Mouse (Mus musculus) embryonic facial prominence, embryonic 15.5 days (tissue): ENCODE measurements at regions not wholly inside any gene's neighbourhood (a gene's known extent, or its start where the extent isn't known, plus 50 kb on each side); places are given as distances from the start of the nearest gene placed in this dataset.
A peak's percentile ranks its signal among the peaks of the same experiment; 100 is the strongest.

Experiments
- ATAC-seq: fragments of 200-750 bp; cut with Nextera tagmentation; 2 replicates; pipeline ENCODE4 v1.8.0; 2017; ENCODE audit warnings: low read depth, moderate TSS enrichment; ENCODE audit not compliant: insufficient number of reproducible peaks, low FRiP score, low TSS enrichment
- H3K27ac ChIP-seq: fragments of 300-500 bp; sonication (generic); replicated peaks from 2 replicates; pipeline ENCODE4 v1.5.1; 2015; ENCODE audit warnings: mild to moderate bottlenecking, inconsistent platforms
- H3K27me3 ChIP-seq: fragments of 300-500 bp; sonication (generic); 2 replicates; pipeline ENCODE4 v1.6.1; 2015; ENCODE audit warnings: inconsistent platforms
- H3K36me3 ChIP-seq: fragments of 300-500 bp; sonication (generic); 2 replicates; pipeline ENCODE4 v1.6.1; 2015; ENCODE audit warnings: mild to moderate bottlenecking, inconsistent platforms
- H3K4me1 ChIP-seq: fragments of 300-500 bp; sonication (generic); 2 replicates; pipeline ENCODE4 v1.6.1; 2015; ENCODE audit warnings: inconsistent platforms
- H3K4me2 ChIP-seq: fragments of 300-500 bp; sonication (generic); replicated peaks from 2 replicates; pipeline ENCODE4 v1.6.1; 2015; ENCODE audit warnings: mild to moderate bottlenecking, inconsistent platforms
- H3K4me3 ChIP-seq: fragments of 300-500 bp; sonication (generic); replicated peaks from 2 replicates; pipeline ENCODE4 v1.5.1; 2015; ENCODE audit warnings: mild to moderate bottlenecking, inconsistent platforms
- H3K9ac ChIP-seq: fragments of 300-500 bp; sonication (generic); 2 replicates; pipeline ENCODE4 v1.6.1; 2015; ENCODE audit warnings: inconsistent platforms
- H3K9me3 ChIP-seq: fragments of 300-500 bp; sonication (generic); replicated peaks from 2 replicates; pipeline ENCODE4 v1.6.1; 2016; ENCODE audit warnings: inconsistent platforms
- WGBS: fragments of 180-500 bp; shearing (Covaris S2); methylation state at CpG from one replicate; pipeline ENCODE4 v1.1.7; 2015; 5-methylcytosine and 5-hydroxymethylcytosine counted together

DNA sequence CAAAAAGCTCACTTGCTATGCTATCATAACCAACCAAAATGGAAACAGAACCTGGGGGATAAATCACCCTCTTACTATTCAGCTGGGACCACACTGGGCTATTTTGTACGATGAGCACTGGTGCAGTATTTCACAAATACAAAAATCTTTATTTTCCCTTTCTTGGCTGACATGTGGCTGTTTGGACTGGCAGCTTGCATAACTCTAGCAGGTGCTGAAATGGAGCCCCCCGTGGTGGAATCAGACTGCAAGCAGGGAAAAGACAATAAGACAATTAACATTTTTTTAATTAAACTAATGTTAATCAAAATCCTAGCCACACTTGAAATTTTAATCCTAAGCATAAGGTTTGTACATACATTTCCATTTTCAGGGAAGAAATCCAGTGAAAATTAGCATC is 196.4 kb upstream of the Irx5 start:
- H3K9ac ChIP-seq: no peak overlapping the region
- no peaks in the 10 kb centered on the region for H3K36me3 ChIP-seq
- no peaks in the 10 kb centered on the region for H3K9me3 ChIP-seq
- WGBS: 46% methylated on average over 2 of the region's 2 CpGs
- H3K27ac ChIP-seq: no peak overlapping the region
- H3K27me3 ChIP-seq: no peaks in the 10 kb centered on the region
- H3K4me2 ChIP-seq: no peak overlapping the region
- no peaks in the 10 kb centered on the region for H3K4me1 ChIP-seq
- H3K4me3 ChIP-seq: no peak overlapping the region
- ATAC-seq: no peak

DNA sequence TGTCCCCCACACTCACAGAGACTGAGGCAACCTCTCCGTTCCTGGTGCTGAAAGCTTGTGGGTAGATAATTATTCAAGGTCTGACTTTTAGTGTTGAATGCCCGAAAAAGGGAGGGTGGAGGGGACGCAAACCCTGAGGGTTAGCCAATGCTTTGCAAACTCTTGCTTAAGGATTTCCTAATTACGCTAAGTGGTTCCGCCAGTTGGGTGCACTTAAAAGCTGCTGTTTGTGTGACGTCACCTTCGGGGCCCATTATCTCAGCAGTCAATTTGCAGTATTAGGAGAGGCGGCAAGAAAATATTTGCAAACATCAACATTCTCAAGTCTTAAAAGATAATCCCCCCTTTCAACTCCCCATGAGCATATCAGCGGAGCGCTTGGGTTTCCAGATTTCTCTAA is 199.2 kb upstream of the Irx5 start:
- H3K27me3 ChIP-seq: no peaks in the 10 kb centered on the region
- ATAC-seq: no peak
- 39% methylated on average over 10 of the region's 10 CpGs for WGBS

DNA sequence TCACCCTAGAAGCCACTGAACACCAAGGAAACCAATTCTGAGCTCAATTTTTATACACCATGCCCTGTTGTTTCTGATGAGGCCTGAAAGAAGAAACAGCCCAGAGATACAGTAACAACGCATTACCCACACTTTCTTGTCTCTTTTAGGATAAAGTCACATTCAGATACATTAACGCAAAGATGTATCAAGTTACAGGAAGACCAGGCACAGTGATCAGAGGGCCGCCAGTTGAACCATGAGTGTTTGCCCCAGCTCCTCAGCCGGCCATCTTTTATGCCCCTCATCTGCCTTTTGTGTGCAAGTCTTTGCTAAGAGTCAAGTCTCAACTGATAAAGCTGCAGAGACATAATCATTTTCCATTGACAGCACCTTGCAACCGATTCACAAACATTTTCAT is 204.9 kb upstream of the Irx5 start:
- Histone ChIP-seq H3K9ac (no peak overlapping the region), H3K9me3 (no peaks in the 10 kb centered on the region), H3K27me3 (no peaks in the 10 kb centered on the region), H3K4me2 (no peak overlapping the region), H3K27ac (no peak overlapping the region), H3K36me3 (no peaks in the 10 kb centered on the region), H3K4me1 (no peaks in the 10 kb centered on the region), H3K4me3 (no peak overlapping the region)
- 78% methylated on average over 5 of the region's 5 CpGs for WGBS
- ATAC-seq: no peak

More for the DNA sequence above, 199.2 kb upstream of the Irx5 start:
- H3K4me2 ChIP-seq: no peak overlapping the region
- no peaks in the 10 kb centered on the region for H3K9me3 ChIP-seq
- H3K27ac ChIP-seq: no peak overlapping the region
- no peaks in the 10 kb centered on the region for H3K36me3 ChIP-seq
- no peak overlapping the region for H3K4me3 ChIP-seq
- no peaks in the 10 kb centered on the region for H3K4me1 ChIP-seq
- H3K9ac ChIP-seq: no peak overlapping the region

DNA sequence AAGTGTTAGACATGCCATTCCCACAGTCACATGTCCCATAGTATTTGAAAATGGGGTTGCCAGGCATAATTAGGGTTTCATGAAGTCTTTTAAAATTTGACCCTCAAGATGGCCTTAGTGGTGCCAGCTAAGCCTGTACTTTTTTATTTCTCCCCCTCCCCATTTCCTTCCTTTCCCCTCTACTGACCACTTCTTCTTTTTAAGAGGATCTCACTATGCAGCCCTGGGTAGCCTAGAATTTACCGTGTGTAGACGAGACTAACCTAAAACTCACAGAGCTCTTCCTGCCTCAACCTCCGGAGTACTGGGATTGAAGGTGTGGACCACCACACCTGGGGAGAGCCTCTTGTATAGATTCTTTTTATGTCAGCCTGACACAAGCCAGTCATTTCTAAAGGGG is 209.8 kb upstream of the Irx5 start:
- no peaks in the 10 kb centered on the region for H3K27me3 ChIP-seq
- 92% methylated on average over 3 of the region's 3 CpGs for WGBS
- H3K4me1 ChIP-seq: no peaks in the 10 kb centered on the region
- no peaks in the 10 kb centered on the region for H3K36me3 ChIP-seq
- no peak overlapping the region for H3K27ac ChIP-seq
- no peak overlapping the region for H3K4me3 ChIP-seq
- no peak overlapping the region for H3K9ac ChIP-seq
- no peak overlapping the region for H3K4me2 ChIP-seq
- ATAC-seq: no peak
- H3K9me3 ChIP-seq: no peaks in the 10 kb centered on the region

DNA sequence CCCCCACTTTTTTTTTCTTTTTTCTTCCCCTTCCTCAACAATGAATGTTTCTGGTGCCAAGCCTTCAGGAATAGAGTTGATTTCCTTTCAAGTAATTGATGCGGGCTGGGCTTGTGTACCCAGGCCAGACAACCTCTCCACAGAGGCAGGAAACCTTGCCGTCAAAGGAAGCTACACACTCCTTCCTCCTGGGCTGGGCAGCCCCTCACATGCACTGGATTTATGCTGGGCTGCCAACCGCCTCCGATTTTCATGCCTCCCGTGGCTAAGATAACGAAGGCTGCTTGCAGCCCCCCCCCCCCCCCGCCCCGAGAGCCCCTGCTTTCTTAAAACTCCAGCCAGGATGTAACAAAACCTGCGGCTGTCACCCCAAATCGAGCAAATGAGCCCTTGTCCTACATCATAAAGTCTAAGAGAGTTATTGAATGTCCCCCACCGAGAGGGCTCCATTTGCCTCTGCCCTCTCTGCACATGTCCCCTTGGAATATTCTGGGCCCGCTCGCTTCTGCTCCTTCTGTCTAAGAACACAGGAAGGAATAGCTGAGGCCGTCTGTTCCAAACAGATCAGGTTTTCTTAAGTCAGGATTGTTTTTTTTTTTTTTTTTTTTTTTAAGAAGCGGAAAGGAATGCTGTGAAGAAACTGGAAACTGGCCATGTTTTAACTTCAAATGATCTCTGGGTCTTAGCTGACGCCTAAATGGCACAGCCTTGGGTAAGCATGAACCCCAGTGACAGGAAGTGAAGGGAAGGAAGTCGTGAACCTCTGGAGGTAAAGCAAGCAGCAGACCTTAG is 220.1 kb upstream of the Irx5 start:
- no peaks in the 10 kb centered on the region for H3K27me3 ChIP-seq
- H3K4me3 ChIP-seq: no peak overlapping the region
- WGBS: 12% methylated on average over 17 of the region's 17 CpGs
- H3K9ac ChIP-seq: no peak overlapping the region
- ATAC-seq: no peak
- H3K4me2 ChIP-seq: peak overlapping the region; percentile 21; the same call in 1 of the 2 replicates
- H3K36me3 ChIP-seq: no peaks in the 10 kb centered on the region
- H3K4me1 ChIP-seq: peaks cover 5% of the 10 kb centered on the region
- H3K27ac ChIP-seq: 0 out of 2 replicates have a peak overlapping the region, but pooled peaks have one; percentile 39
- H3K9me3 ChIP-seq: no peaks in the 10 kb centered on the region

DNA sequence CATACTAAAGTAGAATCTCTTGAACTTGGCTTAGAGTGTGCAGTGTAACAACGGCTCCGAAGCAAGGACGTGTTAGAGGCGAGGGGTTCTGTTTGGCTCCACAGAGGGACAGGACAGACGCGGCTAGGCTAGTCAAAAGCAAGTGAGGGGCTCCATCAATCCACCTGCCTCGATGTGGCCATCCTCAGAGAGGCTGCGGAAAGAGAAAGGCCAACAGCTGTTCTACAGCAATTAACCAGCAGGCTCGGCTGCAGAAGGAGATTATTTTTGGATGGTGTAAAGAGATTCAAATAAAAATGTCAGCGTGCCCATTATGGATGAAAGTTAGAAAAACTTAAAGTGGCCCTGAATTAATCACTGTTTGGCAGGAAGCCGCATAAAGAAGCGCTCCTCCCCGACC is 221.0 kb upstream of the Irx5 start:
- ATAC-seq: no peak
- Histone ChIP-seq H3K4me2 (no peak overlapping the region), H3K36me3 (no peaks in the 10 kb centered on the region), H3K9ac (no peak overlapping the region), H3K4me1 (peaks cover 5% of the 10 kb centered on the region), H3K27ac (no peak overlapping the region), H3K4me3 (no peak overlapping the region), H3K27me3 (no peaks in the 10 kb centered on the region), H3K9me3 (no peaks in the 10 kb centered on the region)
- WGBS: 33% methylated on average over 13 of the region's 13 CpGs

DNA sequence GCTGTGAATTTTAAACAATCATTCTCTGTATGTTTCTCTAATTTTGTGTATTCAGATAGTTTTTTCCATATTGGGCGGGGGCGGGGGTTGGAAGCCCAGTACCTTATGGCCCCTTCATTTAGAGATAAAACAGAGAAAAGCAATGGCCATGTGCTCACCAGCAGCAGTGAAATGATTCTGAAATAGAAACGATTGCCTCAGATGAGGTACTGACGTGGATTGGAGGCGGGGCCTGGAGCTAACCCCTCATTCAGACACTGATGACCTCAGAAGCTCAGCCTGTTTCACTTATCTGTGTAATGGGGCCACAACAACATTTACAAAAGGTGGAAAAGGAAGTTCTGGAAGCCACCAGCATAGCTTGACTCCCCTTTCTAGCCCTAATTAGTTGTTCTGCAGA is 223.0 kb upstream of the Irx5 start:
- 42% methylated on average over 5 of the region's 5 CpGs for WGBS
- Histone ChIP-seq H3K9me3 (no peaks in the 10 kb centered on the region), H3K36me3 (no peaks in the 10 kb centered on the region), H3K4me2 (no peak overlapping the region), H3K9ac (no peak overlapping the region), H3K4me1 (peaks cover 5% of the 10 kb centered on the region), H3K4me3 (no peak overlapping the region), H3K27me3 (no peaks in the 10 kb centered on the region), H3K27ac (no peak overlapping the region)
- ATAC-seq: no peak

DNA sequence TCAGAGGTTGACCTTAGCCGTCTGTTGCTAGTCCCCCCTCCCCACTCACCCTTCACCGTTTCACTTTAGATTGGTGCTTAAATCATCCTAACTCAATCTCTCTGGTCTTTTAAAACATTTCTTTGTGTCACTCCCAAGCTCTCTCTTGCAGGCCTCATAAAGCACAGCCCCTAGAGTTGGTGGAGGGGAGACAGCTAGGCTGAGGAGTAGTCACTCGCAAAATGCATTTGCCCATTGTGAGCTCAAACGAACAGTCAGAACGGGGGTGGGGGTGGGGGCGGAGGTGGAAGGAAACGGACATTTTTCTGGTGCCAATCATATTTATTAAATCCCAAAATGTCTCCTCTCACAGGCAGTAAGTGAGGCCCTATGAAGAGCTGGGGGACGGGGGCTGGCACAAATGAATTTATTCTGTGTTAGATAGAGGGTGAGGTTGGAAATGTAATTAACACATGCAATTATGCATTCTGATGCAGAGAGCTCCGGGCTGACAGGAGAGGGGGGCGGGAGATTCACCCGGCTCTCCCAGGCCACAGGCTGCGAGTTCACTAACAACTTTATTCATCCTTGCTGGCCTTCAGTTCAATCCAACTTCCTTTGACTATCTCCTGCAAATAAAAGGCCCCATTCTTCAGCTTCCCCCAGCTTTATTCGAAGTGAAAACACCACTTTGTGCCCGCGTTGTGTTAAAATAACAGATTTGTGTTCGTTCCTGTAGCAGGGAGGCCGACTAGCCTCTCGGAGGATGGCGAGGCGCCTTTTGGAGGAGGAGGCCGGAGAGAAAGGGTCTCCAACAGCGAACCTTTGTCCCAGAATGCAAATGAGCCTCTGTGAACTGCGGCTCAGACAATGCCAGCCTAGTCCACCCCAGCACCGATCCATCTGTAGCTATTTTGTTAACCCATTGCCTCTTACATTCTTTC is 223.7 kb upstream of the Irx5 start:
- 31% methylated on average over 24 of the region's 24 CpGs for WGBS
- H3K27ac ChIP-seq: no peak overlapping the region
- ATAC-seq: no peak
- no peak overlapping the region for H3K9ac ChIP-seq
- no peaks in the 10 kb centered on the region for H3K27me3 ChIP-seq
- no peak overlapping the region for H3K4me3 ChIP-seq
- no peak overlapping the region for H3K4me2 ChIP-seq
- H3K9me3 ChIP-seq: no peaks in the 10 kb centered on the region
- H3K36me3 ChIP-seq: no peaks in the 10 kb centered on the region
- H3K4me1 ChIP-seq: peaks cover 5% of the 10 kb centered on the region

DNA sequence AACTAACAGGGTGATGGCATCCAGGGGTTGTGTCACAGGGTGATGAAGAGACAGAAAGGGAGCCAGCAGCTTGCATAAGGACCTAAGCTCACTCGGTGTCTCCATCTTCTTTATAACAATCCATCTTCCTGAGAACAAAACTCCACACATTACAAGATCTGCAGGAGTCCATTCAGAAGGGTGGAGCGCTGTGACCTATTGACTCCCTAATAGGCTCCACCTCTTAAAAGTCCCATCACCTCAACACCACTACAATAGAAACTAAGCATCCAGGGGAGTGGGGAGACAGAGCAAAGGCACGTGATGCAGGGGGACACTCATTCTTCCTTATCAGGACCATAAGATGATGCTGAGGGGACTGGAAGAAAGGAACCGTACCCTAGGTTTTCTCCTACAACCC is 224.5 kb upstream of the Irx5 start:
- Histone ChIP-seq H3K36me3 (no peaks in the 10 kb centered on the region), H3K4me1 (peaks cover 5% of the 10 kb centered on the region), H3K9ac (no peak overlapping the region), H3K27me3 (no peaks in the 10 kb centered on the region), H3K4me2 (no peak overlapping the region), H3K4me3 (no peak overlapping the region), H3K9me3 (no peaks in the 10 kb centered on the region), H3K27ac (no peak overlapping the region)
- WGBS: 67% methylated on average over 4 of the region's 4 CpGs
- ATAC-seq: no peak

DNA sequence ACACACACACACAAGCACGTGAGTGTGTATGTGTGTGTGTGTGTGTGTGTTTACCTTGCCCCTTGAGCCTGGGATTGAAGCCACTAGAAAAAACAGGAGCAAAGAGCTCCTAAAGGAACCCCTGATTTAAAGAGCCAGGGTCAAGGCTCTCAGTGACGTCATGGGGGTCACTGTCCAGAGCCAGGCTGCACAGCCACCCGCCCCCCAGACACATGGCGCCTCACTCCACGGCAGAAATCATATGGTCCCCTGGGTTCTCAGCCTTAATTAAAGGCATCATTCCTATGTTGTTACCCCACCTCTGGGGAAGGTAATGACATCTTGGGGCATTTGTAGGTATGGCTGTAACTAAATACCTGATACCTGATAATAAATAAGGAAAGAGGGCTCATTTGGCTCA is 224.9 kb upstream of the Irx5 start:
- Histone ChIP-seq H3K27ac (no peak overlapping the region), H3K27me3 (no peaks in the 10 kb centered on the region), H3K9me3 (no peaks in the 10 kb centered on the region), H3K4me3 (no peak overlapping the region), H3K4me1 (peaks cover 5% of the 10 kb centered on the region), H3K4me2 (no peak overlapping the region), H3K36me3 (no peaks in the 10 kb centered on the region), H3K9ac (no peak overlapping the region)
- ATAC-seq: no peak
- 78% methylated on average over 5 of the region's 5 CpGs for WGBS

DNA sequence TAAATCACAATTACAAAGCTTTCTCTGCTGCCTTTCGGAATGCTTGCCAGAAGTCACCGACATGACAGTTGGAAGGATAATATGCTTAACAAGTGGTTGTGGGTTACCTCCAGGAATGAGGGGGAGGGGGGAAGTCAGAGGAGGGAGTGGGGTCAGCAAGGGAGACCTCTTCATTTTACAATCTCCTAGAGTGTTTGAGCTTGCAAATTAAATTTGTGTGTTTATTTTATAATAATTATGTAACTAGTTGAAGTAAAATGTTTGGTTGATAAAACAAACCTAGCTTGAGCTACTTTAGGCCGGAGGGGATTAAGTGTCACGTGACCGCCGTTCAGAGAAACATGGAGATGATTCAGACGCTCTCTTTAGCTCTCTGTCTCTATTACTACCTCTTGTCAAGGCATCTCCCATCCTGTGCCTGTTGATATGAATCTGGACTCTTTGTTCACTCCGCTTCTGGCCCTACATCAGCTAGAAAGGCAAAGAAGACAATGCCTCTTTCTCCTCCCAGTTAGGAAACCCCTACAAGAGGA is 227.3 kb upstream of the Irx5 start:
- ATAC-seq: no peak
- WGBS: 32% methylated on average over 8 of the region's 8 CpGs
- Histone ChIP-seq H3K27ac (no peak overlapping the region), H3K27me3 (no peaks in the 10 kb centered on the region), H3K4me2 (no peak overlapping the region), H3K4me1 (no peaks in the 10 kb centered on the region), H3K9me3 (no peaks in the 10 kb centered on the region), H3K9ac (no peak overlapping the region), H3K4me3 (no peak overlapping the region), H3K36me3 (no peaks in the 10 kb centered on the region)
